Mouse (Mus musculus): ENCODE data around the gene Cntnap5b. TPM values are rescaled to one million over a fixed set of nuclear protein-coding genes. Genes with fewer than 3 reads are reported as not detected.
A peak's percentile ranks its signal among the peaks of the same experiment; 100 is the strongest.

Cntnap5b gene
- not detected for polyA plus RNA-seq (2021)

GRCm38 (mm10) chr1:99772614-99773013 lies at the start of gene Cntnap5b:
Gene Cntnap5b, plus strand, starts transcription at chr1:99772765.
- in situ Hi-C loops (cut with MboI; ENCODE audit: low pct_unique_long_range_greater_than_20kb): loop anchor here (10.0 kb wide), 1 partner anchor 442 kb away; no protein-coding TSS in a partner anchor
- no peak for DNase-seq (ENCODE audit: low read depth, low spot score)
- H3K27me3 ChIP-seq: no peaks in the 10 kb centered on the region
- no peak for TF ChIP-seq CTCF (IDR thresholded peaks at IDR 0.05)
- no peak for ATAC-seq
- POLR2A ChIA-PET: no interaction called here
- CTCF ChIA-PET: no interaction called here

DNA sequence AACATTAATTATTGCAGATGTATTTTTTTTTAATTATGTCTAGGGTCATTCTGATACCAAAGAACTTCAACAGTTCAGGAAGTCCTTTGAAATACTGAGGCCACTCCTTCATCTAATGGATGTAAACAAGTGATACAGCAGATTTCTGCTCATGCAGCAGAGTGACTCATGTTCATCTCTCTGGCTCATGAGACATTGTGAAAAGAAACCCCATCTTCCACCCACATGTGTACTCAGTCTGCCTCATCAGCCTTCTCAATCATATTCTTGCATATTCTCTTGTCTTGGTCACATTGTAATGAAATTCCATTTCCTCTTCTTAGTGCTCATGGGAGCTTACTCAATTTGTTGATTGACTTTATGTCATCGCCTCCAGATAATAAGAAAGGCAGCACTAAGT lies 12.6 kb upstream of the Cntnap5b start:
- DNase-seq (ENCODE audit: low read depth, low spot score) (no peak), ATAC-seq (no peak)
- H3K27me3 ChIP-seq: no peaks in the 10 kb centered on the region
- in situ Hi-C loops (cut with MboI; ENCODE audit: low pct_unique_long_range_greater_than_20kb): no loop called here
- ChIA-PET POLR2A (no interaction called here), CTCF (no interaction called here)
- TF ChIP-seq CTCF (IDR thresholded peaks at IDR 0.05): no peak

DNA sequence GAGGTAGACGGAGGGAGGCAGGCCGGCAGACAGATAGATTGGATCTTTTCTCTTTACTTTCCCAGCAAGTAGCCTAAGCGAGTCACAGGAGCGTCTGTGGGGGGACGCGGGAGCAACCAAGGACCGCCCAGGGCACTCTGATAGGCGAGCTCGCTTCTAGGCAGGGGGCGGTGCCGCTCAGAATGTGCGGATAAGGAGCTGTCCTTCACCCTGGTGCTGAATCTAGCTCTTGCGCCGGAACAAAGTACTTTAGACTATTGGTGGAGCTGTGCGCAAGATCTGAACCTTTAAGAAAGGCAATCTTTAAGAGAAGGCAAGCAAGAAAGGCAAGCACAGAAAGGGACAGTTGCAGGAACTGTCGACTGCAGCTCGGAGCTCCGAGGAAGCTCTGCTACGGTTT lies 382 bp upstream of the Cntnap5b start:
- ChIA-PET CTCF (no interaction called here), POLR2A (no interaction called here)
- peak; percentile 4 for DNase-seq (ENCODE audit: low read depth, low spot score)
- no peak for TF ChIP-seq CTCF (IDR thresholded peaks at IDR 0.05)
- in situ Hi-C loops (cut with MboI; ENCODE audit: low pct_unique_long_range_greater_than_20kb): loop anchor here (10.0 kb wide), 1 partner anchor 443 kb away; no protein-coding TSS in a partner anchor
- peak; percentile 35 for ATAC-seq
- H3K27me3 ChIP-seq: peaks cover 3% of the 10 kb centered on the region

- in situ Hi-C loops (cut with MboI; ENCODE audit: low pct_unique_long_range_greater_than_20kb): loop anchor here (10.0 kb wide), 1 partner anchor 441 kb away; no protein-coding TSS in a partner anchor
- POLR2A ChIA-PET: interaction anchor here (0.6 kb wide), 1 partner anchor 125 kb away, joined by 3 read pairs; no protein-coding TSS in a partner anchor
- DNase-seq (ENCODE audit: low read depth, low spot score): no peak
- TF ChIP-seq CTCF (IDR thresholded peaks at IDR 0.05): peak; percentile 59
- no peak for ATAC-seq
- CTCF ChIA-PET: interaction anchor here (1.1 to 1.2 kb wide), 3 partner anchors 14 to 458 kb away, joined by 5 to 8 read pairs (median 6); no protein-coding TSS in a partner anchor
- H3K27me3 ChIP-seq: no peaks in the 10 kb centered on the region
Observed at GRCm38 (mm10) chr1:99774144-99774543, 1.6 kb downstream of the Cntnap5b start.

GRCm38 (mm10) chr1:99813334-99814110 lies 41.0 kb downstream of the Cntnap5b start:
- in situ Hi-C loops (cut with MboI; ENCODE audit: low pct_unique_long_range_greater_than_20kb): no loop called here
- CTCF ChIA-PET: no interaction called here
- no peaks in the 10 kb centered on the region for H3K27me3 ChIP-seq
- TF ChIP-seq CTCF (IDR thresholded peaks at IDR 0.05): no peak
- ATAC-seq (no peak), DNase-seq (ENCODE audit: low read depth, low spot score) (no peak)
- POLR2A ChIA-PET: no interaction called here

DNA sequence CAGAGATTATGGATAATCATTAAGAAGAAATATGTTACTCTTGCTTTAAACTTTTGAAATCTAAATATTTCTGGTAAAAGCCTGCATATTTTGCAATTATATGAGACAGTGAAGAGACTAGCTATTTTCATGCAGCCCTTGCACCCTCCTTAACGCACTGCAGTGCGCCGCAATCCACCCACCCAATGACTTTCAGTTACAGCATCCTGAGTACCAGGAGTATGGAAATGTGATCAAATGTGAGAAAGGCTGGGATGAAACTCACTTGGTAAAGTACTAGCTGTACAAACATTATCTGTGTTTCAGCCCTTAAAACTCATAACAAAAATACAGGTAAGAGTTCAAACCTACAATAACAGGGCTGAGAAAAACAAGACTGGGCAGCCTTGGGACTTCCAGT lies 99.8 kb downstream of the Cntnap5b start:
- ATAC-seq (no peak), DNase-seq (ENCODE audit: low read depth, low spot score) (no peak)
- in situ Hi-C loops (cut with MboI; ENCODE audit: low pct_unique_long_range_greater_than_20kb): no loop called here
- CTCF ChIA-PET: interaction anchor here (0.8 kb wide), 1 partner anchor 14 kb away, joined by 3 read pairs; no protein-coding TSS in a partner anchor
- POLR2A ChIA-PET: no interaction called here
- no peak for TF ChIP-seq CTCF (IDR thresholded peaks at IDR 0.05)
- no peaks in the 10 kb centered on the region for H3K27me3 ChIP-seq

DNA sequence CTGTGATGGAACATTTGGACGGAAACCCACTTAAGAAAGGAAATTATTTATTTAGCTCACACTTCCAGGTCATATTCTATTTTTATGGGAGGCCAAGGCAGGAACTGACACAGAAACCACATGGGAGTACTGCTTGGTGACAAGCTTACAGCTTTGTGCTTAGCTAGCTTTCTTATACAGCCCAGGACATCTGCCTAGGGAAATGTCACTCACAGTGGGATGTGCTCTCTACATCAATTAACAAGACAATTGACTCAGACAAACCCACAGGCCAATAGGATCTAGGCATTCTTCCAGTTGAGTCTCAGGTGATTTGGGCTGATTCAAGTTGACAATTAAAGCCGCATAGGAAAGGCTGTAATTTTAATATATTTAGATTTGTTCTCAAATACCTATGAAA lies 135.2 kb downstream of the Cntnap5b start:
- in situ Hi-C loops (cut with MboI; ENCODE audit: low pct_unique_long_range_greater_than_20kb): no loop called here
- H3K27me3 ChIP-seq: no peaks in the 10 kb centered on the region
- TF ChIP-seq CTCF (IDR thresholded peaks at IDR 0.05): no peak
- ChIA-PET CTCF (interaction anchor here (1.6 kb wide), 1 partner anchor 23 kb away, joined by 3 read pairs; no protein-coding TSS in a partner anchor), POLR2A (no interaction called here)
- DNase-seq (ENCODE audit: low read depth, low spot score) (no peak), ATAC-seq (no peak)

DNA sequence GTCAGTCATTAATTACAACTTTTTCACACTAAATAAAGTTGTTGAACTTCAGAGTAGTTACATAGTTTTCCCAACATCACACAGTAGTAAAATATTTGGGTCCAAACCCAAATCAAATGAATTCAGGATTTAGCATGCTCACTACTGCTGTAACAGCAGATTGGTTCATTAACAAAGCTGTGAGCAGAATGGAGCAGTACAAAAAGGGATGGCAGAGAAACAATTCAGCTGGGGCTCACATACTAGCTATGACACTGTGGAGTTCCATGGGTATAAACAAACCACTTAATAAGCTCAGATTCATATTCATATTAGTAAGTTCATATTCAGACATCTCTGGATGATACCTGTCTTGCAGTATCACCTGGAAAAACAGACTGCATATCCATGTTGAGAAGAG lies 170.9 kb downstream of the Cntnap5b start:
- H3K27me3 ChIP-seq: no peaks in the 10 kb centered on the region
- ATAC-seq (no peak), DNase-seq (ENCODE audit: low read depth, low spot score) (no peak)
- in situ Hi-C loops (cut with MboI; ENCODE audit: low pct_unique_long_range_greater_than_20kb): no loop called here
- POLR2A ChIA-PET: no interaction called here
- TF ChIP-seq CTCF (IDR thresholded peaks at IDR 0.05): no peak
- CTCF ChIA-PET: no interaction called here

DNA sequence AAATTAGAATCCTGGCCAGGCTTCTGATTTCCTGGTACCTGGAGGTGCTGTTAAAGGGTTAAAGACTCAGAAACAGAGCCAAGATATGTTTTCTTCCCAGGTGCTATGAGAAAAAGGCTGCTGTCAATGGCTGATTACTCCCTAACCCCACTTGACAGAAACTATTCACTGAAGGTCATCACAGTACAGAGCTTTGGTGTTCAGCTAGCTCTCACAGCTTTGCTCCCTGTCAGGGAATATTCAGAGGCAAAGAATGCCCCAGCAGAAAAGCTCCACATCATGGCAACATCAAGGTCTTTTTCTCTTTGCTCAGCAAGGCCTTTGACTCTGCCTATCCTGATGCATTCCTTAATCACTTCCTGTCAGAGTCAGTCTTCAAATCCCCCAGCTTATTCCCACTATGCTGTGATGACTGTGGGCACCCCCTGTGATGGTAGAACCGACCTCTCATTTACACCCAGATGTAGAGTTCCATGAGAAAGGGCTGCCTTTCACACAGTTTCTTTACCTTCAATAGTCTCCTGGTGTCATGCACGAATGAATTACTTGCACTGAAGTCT lies 186.9 kb downstream of the Cntnap5b start:
- DNase-seq (ENCODE audit: low read depth, low spot score): no peak
- ChIA-PET CTCF (no interaction called here), POLR2A (no interaction called here)
- H3K27me3 ChIP-seq: no peaks in the 10 kb centered on the region
- no peak for ATAC-seq
- in situ Hi-C loops (cut with MboI; ENCODE audit: low pct_unique_long_range_greater_than_20kb): no loop called here
- TF ChIP-seq CTCF (IDR thresholded peaks at IDR 0.05): no peak

GRCm38 (mm10) chr1:99967300-99968089 lies 194.9 kb downstream of the Cntnap5b start:
- TF ChIP-seq CTCF (IDR thresholded peaks at IDR 0.05): no peak
- ATAC-seq (no peak), DNase-seq (ENCODE audit: low read depth, low spot score) (no peak)
- ChIA-PET POLR2A (no interaction called here), CTCF (interaction anchor here (1.2 kb wide), 1 partner anchor 30 kb away, joined by 4 read pairs; no protein-coding TSS in a partner anchor)
- H3K27me3 ChIP-seq: no peaks in the 10 kb centered on the region
- in situ Hi-C loops (cut with MboI; ENCODE audit: low pct_unique_long_range_greater_than_20kb): no loop called here

Measured in Patski (cell line).